Mouse (Mus musculus): ENCODE measurements around the gene Vmn1r174.
"Not testable (repeated sequence)": the region's sequence is repeated elsewhere in the genome, so short reads cannot be mapped to it uniquely, and the experiment has no call there.

The Vmn1r174 gene

DNA sequence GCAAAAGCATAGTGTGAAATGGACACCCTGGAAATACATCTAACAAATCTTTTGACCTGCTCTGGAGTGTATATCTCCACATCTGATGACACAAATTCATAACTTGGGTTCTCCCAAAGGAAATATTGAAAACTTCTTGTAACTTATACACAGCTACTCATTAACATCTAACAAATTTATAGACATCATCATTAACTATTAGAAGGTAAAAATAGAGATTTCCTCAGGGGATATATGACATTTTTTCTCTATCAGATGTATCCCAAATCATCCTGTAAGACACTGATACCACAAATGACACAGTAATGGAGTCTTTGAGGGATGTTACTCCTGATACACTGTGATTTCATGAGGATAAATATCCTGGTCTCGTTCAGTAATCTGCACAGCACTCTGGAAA, at the start of gene Vmn1r174:
Gene Vmn1r174, plus strand, starts transcription at position 301 of the 400 bp plus-strand sequence.
- not testable (repeated sequence) for DNase-seq

DNA sequence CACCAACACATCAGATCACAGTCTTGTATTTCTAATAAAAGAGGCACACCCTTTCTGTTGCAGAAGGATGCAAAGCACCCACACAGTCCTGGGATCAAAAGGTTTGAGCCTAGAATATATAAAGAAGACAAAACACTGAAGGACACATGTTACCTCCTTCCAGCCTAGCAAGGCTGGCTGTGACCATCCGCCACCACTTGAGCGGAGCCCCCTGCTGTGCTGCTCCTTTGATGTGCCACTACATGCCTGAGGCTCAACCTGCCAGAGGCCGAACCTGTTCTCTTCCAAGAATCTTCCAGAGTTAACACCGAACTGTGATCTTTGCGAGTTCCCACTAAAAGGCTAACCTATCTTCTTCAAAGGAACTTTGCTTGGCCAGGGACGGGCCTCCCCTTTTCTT, 32.5 kb downstream of the Vmn1r174 start:
- no peak for DNase-seq

DNA sequence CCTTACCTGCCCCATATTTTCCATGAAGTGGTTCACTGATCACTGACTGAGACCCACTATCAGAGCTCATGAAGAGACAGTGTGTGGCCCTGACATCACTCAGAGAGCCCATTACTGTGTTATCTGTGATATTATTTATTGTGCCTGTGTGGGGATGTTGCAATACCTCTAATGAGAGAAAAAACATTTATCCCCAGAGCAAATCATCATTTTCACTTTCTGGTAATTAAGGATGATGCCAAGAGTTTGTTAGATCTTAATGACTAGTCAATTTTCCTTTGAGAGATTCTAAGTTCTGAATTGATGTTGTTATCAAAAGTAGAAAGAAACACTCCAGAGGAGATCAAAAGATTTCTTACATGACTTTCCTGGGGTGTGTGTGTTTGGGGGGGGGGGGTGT, 58.5 kb downstream of the Vmn1r174 start, which contains the start of gene Vmn1r175:
Gene Vmn1r175, minus strand, starts transcription at position 101 of the 400 bp plus-strand sequence.
- DNase-seq, result not testable (repeated sequence)
